Mouse (Mus musculus): ENCODE data around the gene Nrn1l.

GRCm38 (mm10) chr8:105937496-105938305 lies 44.3 kb downstream of the Nrn1l start:
- TF ChIP-seq CTCF (IDR thresholded peaks at IDR 0.05) = no peak
- no peak for TF ChIP-seq EP300 (IDR thresholded peaks at IDR 0.05)
